Mouse (Mus musculus): Measurements from ENCODE around the gene Sun1.

DNA sequence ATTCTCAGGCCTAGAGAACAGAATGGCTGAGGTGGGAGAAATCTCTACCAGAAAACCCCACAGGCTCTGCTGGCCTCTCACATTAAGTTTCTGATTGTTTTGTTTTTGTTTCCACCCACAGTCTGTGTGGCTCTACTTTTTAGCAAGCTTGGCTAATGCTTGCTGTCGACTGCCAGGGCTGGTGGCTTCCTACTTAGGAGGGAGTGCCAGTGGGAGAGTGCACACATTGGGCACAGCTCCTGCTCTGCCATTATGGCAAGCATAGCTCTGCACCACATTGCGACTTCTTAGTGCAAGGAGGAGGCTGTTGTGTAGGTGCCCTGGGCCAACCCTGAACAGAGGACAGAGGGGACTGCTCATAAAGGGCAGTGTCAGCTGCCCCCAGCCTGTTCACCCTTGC lies 17.3 kb upstream of the Sun1 start:
- TF ChIP-seq CTCF (IDR thresholded peaks at IDR 0.05 in 2 of 3, conservative IDR thresholded peaks at IDR 0.05 in 1 of 3; ENCODE audit: control insufficient read depth in 1 of 3, insufficient read depth in 1 of 3, low read depth in 2 of 3, low read length in 3 of 3, poor library complexity in 1 of 3, severe bottlenecking in 1 of 3) = no peak
- no peak for TF ChIP-seq CHD2 (IDR thresholded peaks at IDR 0.05; ENCODE audit: low read length)
- no peak for TF ChIP-seq TCF12 (IDR thresholded peaks at IDR 0.05; ENCODE audit: low read depth, low read length)
- TF ChIP-seq POLR2AphosphoS5 (IDR thresholded peaks at IDR 0.05; ENCODE audit: borderline replicate concordance, low read depth, low read length) = no peak
- TF ChIP-seq MAFK (IDR thresholded peaks at IDR 0.05; ENCODE audit: borderline replicate concordance, low read depth, low read length) = no peak
- TF ChIP-seq POLR2A (IDR thresholded peaks at IDR 0.05; ENCODE audit: control insufficient read depth in 1 of 2, insufficient read depth in 1 of 2, low read depth in 1 of 2, low read length in 2 of 2, poor library complexity in 1 of 2) = no peak
- TF ChIP-seq UBTF (IDR thresholded peaks at IDR 0.05; ENCODE audit: borderline replicate concordance, insufficient read depth, low read depth, low read length) = no peak
- TF ChIP-seq MXI1 (IDR thresholded peaks at IDR 0.05; ENCODE audit: low read depth, low read length) = no peak
- TF ChIP-seq MAZ (IDR thresholded peaks at IDR 0.05; ENCODE audit: low read depth, low read length) = no peak
- no peak for TF ChIP-seq GATA1 (IDR thresholded peaks at IDR 0.05; ENCODE audit: low read depth, low read length)

Data from MEL (cell line).